Mouse (Mus musculus): ENCODE results near the gene Lrrc8d. TPM values are rescaled to one million over a fixed set of nuclear protein-coding genes. Genes with fewer than 3 reads are reported as not detected.

The Lrrc8d gene
- polyA plus RNA-seq, 1 experiment = 16.6 TPM

DNA sequence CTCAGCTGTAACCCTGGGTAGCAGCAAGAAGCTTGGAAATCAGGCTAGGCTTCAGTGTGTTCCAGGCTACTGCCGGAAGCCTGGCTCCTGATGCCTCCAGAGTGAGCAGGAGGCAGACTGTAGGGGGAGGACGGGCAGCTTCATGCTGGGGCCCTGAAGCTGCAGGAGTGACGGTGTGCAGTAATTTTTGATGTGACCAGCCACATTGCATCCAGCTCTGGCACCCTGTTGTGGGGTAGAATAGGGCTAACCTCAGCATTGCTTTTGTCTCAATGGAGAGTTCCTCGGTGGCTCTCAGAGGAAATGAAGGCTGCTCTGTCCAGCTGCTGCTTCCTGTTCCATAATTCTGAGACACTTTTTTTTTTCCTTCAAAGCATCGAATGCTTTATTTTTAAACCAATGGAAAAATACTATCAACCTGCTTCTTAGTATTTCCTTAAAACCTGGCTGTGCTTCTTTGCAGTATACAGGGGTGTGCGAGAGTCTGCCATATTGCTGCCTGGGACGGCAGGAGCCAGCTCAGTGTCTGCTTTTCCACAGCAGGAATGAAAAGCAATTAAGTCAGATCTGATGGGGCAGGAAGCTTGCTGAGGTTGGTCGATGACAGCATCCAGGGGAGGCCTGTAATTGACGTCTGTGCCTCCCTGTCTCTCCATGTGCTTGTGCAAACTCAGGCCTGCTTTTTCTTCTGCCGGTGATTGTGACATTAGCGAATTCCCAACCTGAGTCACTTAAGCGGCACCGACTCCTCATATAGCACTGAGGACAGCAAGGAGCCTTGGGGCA is 100.3 kb downstream of the Lrrc8d start:
- no peak overlapping the region for H3K4me3 ChIP-seq (replicated peaks; ENCODE audit: extremely low read depth, low read depth, low read length)
- H3K4me1 ChIP-seq (ENCODE audit: control insufficient read depth, insufficient read depth, low read length) = peaks cover 19% of the 10 kb centered on the region
- TF ChIP-seq CTCF (IDR thresholded peaks at IDR 0.05; ENCODE audit: insufficient read depth, low read length) = no peak
- no peak for TF ChIP-seq POLR2A (IDR thresholded peaks at IDR 0.05; ENCODE audit: borderline replicate concordance, extremely low read depth, low read depth, low read length)
- 35% methylated on average over 13 of the region's 13 CpGs for WGBS
- no peak for DNase-seq

DNA sequence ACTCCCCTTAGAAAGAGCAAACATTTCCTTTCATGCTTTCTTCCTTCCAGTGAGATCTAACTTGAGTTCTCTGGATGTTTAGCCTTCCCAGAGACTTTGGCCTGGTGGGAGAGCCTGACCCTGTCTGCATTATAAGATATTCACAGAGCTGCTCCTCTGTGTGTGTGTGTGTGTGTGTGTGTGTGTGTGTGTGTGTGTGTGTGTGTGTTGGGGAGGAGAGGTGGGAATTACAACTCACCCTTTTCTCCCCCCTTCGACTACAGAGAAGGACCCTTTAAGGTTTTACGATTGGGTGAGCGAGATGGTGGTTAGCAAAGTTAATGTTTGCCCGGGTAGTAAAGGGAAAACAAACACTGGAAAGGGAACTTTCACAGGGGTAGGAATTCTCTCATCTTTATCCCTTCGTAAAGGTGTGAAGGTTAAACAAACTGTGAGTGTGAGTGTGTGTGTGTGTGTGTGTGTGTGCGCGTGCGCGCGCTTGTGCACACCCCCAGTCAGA is 101.3 kb downstream of the Lrrc8d start:
- DNase-seq = no peak
- H3K4me3 ChIP-seq (replicated peaks; ENCODE audit: extremely low read depth, low read depth, low read length) = no peak overlapping the region
- H3K4me1 ChIP-seq (ENCODE audit: control insufficient read depth, insufficient read depth, low read length) = peaks cover 19% of the 10 kb centered on the region
- TF ChIP-seq CTCF (IDR thresholded peaks at IDR 0.05; ENCODE audit: insufficient read depth, low read length) (no peak), POLR2A (IDR thresholded peaks at IDR 0.05; ENCODE audit: borderline replicate concordance, extremely low read depth, low read depth, low read length) (no peak)
- WGBS = 70% methylated on average over 10 of the region's 10 CpGs

DNA sequence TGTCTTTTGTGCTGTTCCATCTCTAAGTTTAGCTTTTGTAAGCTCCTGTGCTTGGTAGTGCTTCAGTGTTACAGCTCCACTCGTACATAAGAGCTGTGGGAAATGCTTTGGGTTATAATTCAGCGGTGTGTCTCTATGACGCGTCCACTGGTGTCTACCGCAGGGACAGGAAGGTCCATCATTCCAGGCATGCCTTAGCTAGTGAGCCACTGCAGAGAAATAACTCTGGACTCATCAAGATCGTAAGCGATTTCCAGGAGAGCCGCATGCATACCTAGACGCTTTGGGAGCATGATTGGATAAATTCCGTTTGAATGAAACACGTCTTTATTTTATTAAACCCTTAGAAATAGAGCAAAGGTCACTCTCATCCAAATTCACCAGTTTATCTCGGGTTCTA is 106.2 kb downstream of the Lrrc8d start:
- TF ChIP-seq CTCF (IDR thresholded peaks at IDR 0.05; ENCODE audit: insufficient read depth, low read length) = no peak
- no peak for TF ChIP-seq POLR2A (IDR thresholded peaks at IDR 0.05; ENCODE audit: borderline replicate concordance, extremely low read depth, low read depth, low read length)
- Histone ChIP-seq H3K4me1 (ENCODE audit: control insufficient read depth, insufficient read depth, low read length) (no peaks in the 10 kb centered on the region; the same call in 1 of the 2 replicates), H3K4me3 (replicated peaks; ENCODE audit: extremely low read depth, low read depth, low read length) (no peak overlapping the region)
- DNase-seq = no peak
- WGBS = 85% methylated on average over 12 of the region's 12 CpGs

DNA sequence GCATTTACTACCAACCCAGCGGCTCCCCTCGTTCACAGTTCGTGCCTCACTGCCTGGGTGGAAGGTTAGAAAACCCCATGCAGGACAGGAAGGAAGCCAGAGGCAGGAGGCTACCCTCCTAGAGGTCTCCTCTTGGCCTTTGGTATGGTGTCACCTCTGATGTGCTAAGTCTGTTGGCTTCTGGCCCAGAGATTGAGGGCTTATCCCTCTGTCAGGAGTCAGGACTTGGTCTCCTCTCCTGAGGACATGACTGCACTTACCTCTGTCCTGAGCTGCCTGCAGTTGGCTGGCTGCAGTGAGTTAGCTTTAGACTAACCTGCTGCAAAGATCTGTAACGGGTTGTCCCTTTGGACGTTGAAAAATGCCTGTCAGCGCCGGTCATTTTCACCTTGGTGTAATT is 107.7 kb downstream of the Lrrc8d start:
- Histone ChIP-seq H3K4me3 (replicated peaks; ENCODE audit: extremely low read depth, low read depth, low read length) (no peak overlapping the region), H3K4me1 (ENCODE audit: control insufficient read depth, insufficient read depth, low read length) (no peaks in the 10 kb centered on the region; the same call in 1 of the 2 replicates)
- DNase-seq = no peak
- TF ChIP-seq CTCF (IDR thresholded peaks at IDR 0.05; ENCODE audit: insufficient read depth, low read length) (no peak), POLR2A (IDR thresholded peaks at IDR 0.05; ENCODE audit: borderline replicate concordance, extremely low read depth, low read depth, low read length) (no peak)
- 64% methylated on average over 7 of the region's 7 CpGs for WGBS

DNA sequence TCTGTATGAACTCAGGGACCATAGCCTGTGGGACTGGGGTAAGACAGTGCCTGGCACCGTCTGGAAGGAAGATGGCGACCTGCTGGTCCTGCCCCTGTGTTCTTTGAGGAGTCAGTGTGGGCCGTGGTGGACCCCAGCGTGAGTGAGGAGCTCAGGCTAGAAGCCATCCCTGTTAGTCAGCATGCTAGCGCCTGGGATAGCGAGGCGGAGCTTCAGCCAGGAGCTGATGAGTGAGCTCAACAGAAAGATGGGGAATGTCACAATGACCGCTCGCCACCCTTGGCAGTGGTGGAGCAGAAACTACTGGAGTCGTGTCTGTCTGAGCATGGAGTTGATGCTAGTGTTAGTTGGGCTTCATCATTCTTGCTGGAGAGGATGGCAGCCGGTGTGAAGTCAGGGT is 109.3 kb downstream of the Lrrc8d start:
- WGBS = 77% methylated on average over 11 of the region's 11 CpGs
- DNase-seq = no peak
- TF ChIP-seq POLR2A (IDR thresholded peaks at IDR 0.05; ENCODE audit: borderline replicate concordance, extremely low read depth, low read depth, low read length) (no peak), CTCF (IDR thresholded peaks at IDR 0.05; ENCODE audit: insufficient read depth, low read length) (no peak)
- H3K4me1 ChIP-seq (ENCODE audit: control insufficient read depth, insufficient read depth, low read length) = no peaks in the 10 kb centered on the region; the same call in 1 of the 2 replicates
- H3K4me3 ChIP-seq (replicated peaks; ENCODE audit: extremely low read depth, low read depth, low read length) = no peak overlapping the region

DNA sequence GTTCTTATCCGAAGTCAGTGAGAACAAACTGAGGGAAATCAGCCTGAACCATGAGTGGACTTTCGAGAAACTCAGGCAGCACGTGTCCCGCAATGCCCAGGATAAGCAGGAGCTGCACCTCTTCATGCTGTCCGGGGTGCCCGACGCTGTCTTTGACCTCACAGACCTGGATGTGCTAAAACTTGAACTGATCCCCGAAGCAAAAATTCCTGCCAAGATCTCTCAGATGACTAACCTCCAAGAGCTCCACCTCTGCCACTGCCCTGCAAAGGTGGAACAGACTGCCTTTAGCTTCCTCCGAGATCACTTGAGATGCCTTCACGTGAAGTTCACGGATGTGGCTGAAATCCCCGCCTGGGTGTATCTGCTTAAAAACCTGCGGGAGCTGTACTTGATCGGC is 113.3 kb downstream of the Lrrc8d start:
- no peak for DNase-seq
- no peak overlapping the region for H3K4me3 ChIP-seq (replicated peaks; ENCODE audit: extremely low read depth, low read depth, low read length)
- TF ChIP-seq CTCF (IDR thresholded peaks at IDR 0.05; ENCODE audit: insufficient read depth, low read length) (no peak), POLR2A (IDR thresholded peaks at IDR 0.05; ENCODE audit: borderline replicate concordance, extremely low read depth, low read depth, low read length) (no peak)
- 97% methylated on average over 14 of the region's 14 CpGs for WGBS
- peaks cover 8% of the 10 kb centered on the region for H3K4me1 ChIP-seq (ENCODE audit: control insufficient read depth, insufficient read depth, low read length)

DNA sequence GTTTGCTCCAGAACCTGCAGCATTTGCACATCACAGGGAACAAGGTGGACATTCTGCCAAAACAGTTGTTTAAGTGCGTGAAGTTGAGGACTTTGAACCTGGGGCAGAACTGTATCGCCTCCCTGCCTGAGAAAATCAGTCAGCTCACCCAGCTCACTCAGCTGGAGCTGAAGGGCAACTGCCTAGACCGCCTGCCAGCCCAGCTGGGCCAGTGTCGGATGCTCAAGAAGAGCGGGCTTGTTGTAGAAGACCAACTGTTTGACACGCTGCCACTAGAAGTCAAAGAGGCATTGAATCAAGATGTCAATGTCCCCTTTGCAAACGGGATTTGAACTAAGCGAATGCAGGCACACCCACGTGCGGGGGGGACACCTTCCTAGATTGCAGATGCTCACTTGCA is 114.2 kb downstream of the Lrrc8d start:
- H3K4me1 ChIP-seq (ENCODE audit: control insufficient read depth, insufficient read depth, low read length) = peaks cover 8% of the 10 kb centered on the region
- no peak for TF ChIP-seq CTCF (IDR thresholded peaks at IDR 0.05; ENCODE audit: insufficient read depth, low read length)
- no peak for TF ChIP-seq POLR2A (IDR thresholded peaks at IDR 0.05; ENCODE audit: borderline replicate concordance, extremely low read depth, low read depth, low read length)
- WGBS = 93% methylated on average over 10 of the region's 10 CpGs
- no peak for DNase-seq
- no peak overlapping the region for H3K4me3 ChIP-seq (replicated peaks; ENCODE audit: extremely low read depth, low read depth, low read length)

DNA sequence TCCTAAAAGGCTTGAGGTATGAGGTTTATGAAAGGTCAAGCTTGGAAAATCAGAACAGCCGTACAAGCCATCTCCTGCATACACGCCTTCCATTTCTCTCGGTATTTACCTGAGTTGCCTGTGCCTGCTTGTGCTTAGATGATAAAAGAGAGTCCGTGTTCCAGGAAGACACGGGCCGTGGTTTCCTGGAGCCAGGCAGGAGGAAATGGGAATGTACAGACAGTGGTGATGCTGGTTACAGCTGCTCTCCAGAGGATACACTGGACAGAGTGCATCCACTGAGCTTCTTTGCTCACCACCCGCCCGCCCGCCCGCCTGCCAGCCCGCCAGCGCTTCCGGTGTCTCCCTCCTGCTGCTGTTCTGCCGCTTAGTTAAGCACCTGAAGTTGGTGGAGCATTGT is 116.3 kb downstream of the Lrrc8d start:
- TF ChIP-seq POLR2A (IDR thresholded peaks at IDR 0.05; ENCODE audit: borderline replicate concordance, extremely low read depth, low read depth, low read length) = no peak
- no peak overlapping the region for H3K4me3 ChIP-seq (replicated peaks; ENCODE audit: extremely low read depth, low read depth, low read length)
- peaks cover 8% of the 10 kb centered on the region for H3K4me1 ChIP-seq (ENCODE audit: control insufficient read depth, insufficient read depth, low read length)
- 67% methylated on average over 14 of the region's 14 CpGs for WGBS
- DNase-seq = no peak

DNA sequence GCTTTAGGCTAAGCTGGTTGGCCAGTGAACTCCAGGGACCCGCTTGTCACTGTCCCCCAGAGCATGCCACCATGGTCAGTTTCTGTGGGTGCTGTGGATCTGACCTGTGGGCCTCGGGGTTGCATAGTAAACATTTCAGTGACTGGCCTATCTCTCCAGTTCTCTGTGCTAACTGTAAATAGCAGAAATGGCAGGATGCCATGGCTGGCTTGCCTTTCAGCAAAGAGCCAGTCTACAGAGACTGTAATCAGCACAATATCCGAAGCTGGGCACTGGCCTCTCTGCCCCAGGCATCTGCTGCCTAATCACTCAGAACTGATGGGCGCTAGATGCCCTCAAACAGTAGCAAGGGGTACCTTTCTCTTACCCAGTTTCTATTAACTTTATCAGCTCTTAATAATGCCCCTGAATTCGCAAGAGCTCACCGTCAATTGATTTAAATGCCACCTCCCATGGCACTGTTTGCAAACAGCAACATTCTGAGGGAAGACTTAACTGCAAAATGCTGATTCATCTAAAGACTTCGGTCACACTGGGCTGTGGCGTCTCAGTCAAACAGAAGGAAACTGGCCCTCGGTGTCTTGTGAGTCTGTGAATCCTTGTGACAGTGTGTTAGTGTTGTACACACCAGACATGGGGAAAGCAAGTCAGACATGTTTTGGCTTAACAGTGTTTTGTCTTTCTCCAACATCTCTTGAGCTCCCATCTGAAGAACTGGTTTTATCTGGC is 117.6 kb downstream of the Lrrc8d start:
- DNase-seq = no peak
- H3K4me3 ChIP-seq (replicated peaks; ENCODE audit: extremely low read depth, low read depth, low read length) = no peak overlapping the region
- H3K4me1 ChIP-seq (ENCODE audit: control insufficient read depth, insufficient read depth, low read length) = peaks cover 8% of the 10 kb centered on the region
- TF ChIP-seq POLR2A (IDR thresholded peaks at IDR 0.05; ENCODE audit: borderline replicate concordance, extremely low read depth, low read depth, low read length) = no peak
- no peak for TF ChIP-seq CTCF (IDR thresholded peaks at IDR 0.05; ENCODE audit: insufficient read depth, low read length)
- WGBS = 55% methylated on average over 9 of the region's 9 CpGs
